Mouse (Mus musculus): ENCODE data around the gene Krtap22-2.
"Not testable (repeated sequence)": the region's sequence is repeated elsewhere in the genome, so short reads cannot be mapped to it uniquely, and the experiment has no call there.

Gene Krtap22-2

GRCm38 (mm10) chr16:89010659-89011058 lies at the start of gene Krtap22-2:
Gene Krtap22-2 (minus strand): TSS chr16:89010759.
- no peak for DNase-seq

GRCm38 (mm10) chr16:89047783-89048182 lies 37.2 kb upstream of the Krtap22-2 start, which contains the start of gene Krtap6-5:
Gene Krtap6-5 (minus strand): TSS chr16:89047883.
- DNase-seq, result no peak

- DNase-seq, result not testable (repeated sequence)
Observed at GRCm38 (mm10) chr16:89041372-89041771, 30.8 kb upstream of the Krtap22-2 start, which contains the start of gene Gm10228. Gene Gm10228 (minus strand): TSS chr16:89041472.

- DNase-seq, result not testable (repeated sequence)
Observed at GRCm38 (mm10) chr16:89031399-89031798, 20.8 kb upstream of the Krtap22-2 start, which contains the start of gene Krtap6-1. Gene Krtap6-1 (plus strand): TSS chr16:89031699.

- DNase-seq, result not testable (repeated sequence)
Observed at GRCm38 (mm10) chr16:89014984-89015383, 4.4 kb upstream of the Krtap22-2 start, which contains the start of gene Gm10229. Gene Gm10229 (plus strand): TSS chr16:89015284.

GRCm38 (mm10) chr16:89013973-89014372 lies 3.4 kb upstream of the Krtap22-2 start:
- DNase-seq, result no peak

GRCm38 (mm10) chr16:88962773-88963172 lies 47.8 kb downstream of the Krtap22-2 start, which contains the start of gene Krtap16-3:
Gene Krtap16-3 (minus strand): TSS chr16:88962873.
- no peak for DNase-seq

Data from embryo, embryonic 11 days (tissue).